In the genomic region with DNA sequence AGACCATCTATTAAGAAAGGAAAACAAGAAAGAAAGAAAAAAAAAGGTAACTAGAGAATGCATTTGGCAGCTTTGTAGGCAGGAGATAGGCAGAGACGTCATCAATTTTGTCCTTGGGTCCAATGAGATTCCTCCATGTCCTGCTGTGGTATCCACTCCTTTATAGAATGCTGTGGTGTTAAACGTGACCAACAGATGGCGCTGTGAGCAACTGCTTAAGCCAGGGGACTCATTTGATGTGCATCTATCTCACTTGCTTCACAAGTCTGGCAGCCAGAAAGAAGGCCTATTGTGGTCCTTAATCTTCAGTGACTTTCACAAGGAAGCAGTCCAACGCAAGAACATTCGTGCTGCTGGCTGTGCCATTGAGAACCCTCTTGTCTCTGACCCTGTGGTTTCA, we compare ENCODE assay signal across 9 mouse cellular contexts. TPM values are rescaled to one million over a fixed set of nuclear protein-coding genes. Genes with fewer than 3 reads are reported as not detected.
DNase-seq lines count a peak whose midpoint lies in the region; ATAC-seq and TF ChIP-seq lines count a peak whose summit lies in the region.
"Had no signal": no experiment of that assay in that cellular context is flagged by ENCODE, and none has a peak within 500 bp of the region (broad histone marks: within the 10 kb centered on the region; RNA-seq: fewer than 3 reads in every experiment).

No protein-coding gene starts in this region.

- peak; percentile 27 for DNase-seq in kidney, adult 11 months
- peak; percentile 63 for DNase-seq in adrenal gland, adult 2 months
- peak; percentile 84 for DNase-seq in embryo, embryonic 10.5 days (ENCODE audit: low spot score)
- DNase-seq in heart, postnatal 0 days (ENCODE audit: low spot score): peak; percentile 52
- peak; percentile 68 for DNase-seq in layer of hippocampus, adult 9-11 months
- peak; percentile 70 for DNase-seq in lung, postnatal 36 days
- DNase-seq in spleen, postnatal 10 days (ENCODE audit: low spot score in 2 of 2): peak; percentile 39 to 76

- WGBS in kidney, embryonic 16.5 days: 24% methylated on average over 5 of the region's 5 CpGs
- 12% methylated on average over 5 of the region's 5 CpGs for WGBS in heart, postnatal 0 days

- H3K9ac ChIP-seq in kidney, embryonic 16.5 days (replicated peaks; ENCODE audit: low read length): no peak overlapping the region
- no peak overlapping the region for H3K9ac ChIP-seq in heart, postnatal 0 days (replicated peaks; ENCODE audit: low read depth, low read length)
- H3K9ac ChIP-seq: embryonic facial prominence, embryonic 13.5 days had no signal

- H3K4me2 ChIP-seq in kidney, embryonic 16.5 days (replicated peaks; ENCODE audit: low read depth, low read length): no peak overlapping the region
- no peak overlapping the region for H3K4me2 ChIP-seq in heart, postnatal 0 days (ENCODE audit: low read depth, low read length)
- H3K4me2 ChIP-seq: embryonic facial prominence, embryonic 13.5 days had no signal

- no peaks in the 10 kb centered on the region for H3K27me3 ChIP-seq in kidney, embryonic 16.5 days (ENCODE audit: insufficient read depth, low read length)
- no peaks in the 10 kb centered on the region for H3K27me3 ChIP-seq in heart, postnatal 0 days (ENCODE audit: control insufficient read depth, insufficient read depth, low read length)
- H3K27me3 ChIP-seq: embryonic facial prominence, embryonic 13.5 days had no signal

- ATAC-seq in kidney, embryonic 16.5 days (ENCODE audit: low FRiP score, low TSS enrichment): no peak
- peak; percentile 75 for ATAC-seq in heart, postnatal 0 days (ENCODE audit: insufficient read depth, low read depth)

- no peaks in the 10 kb centered on the region for H3K4me1 ChIP-seq in kidney, embryonic 16.5 days (ENCODE audit: insufficient read depth, low read length)
- no peaks in the 10 kb centered on the region for H3K4me1 ChIP-seq in heart, postnatal 0 days (ENCODE audit: control insufficient read depth, insufficient read depth)
- H3K4me1 ChIP-seq: embryonic facial prominence, embryonic 13.5 days had no signal

- no peaks in the 10 kb centered on the region for H3K36me3 ChIP-seq in kidney, embryonic 16.5 days (ENCODE audit: insufficient read depth, low read length)
- H3K36me3 ChIP-seq in heart, postnatal 0 days (replicated peaks; ENCODE audit: control insufficient read depth, insufficient read depth, low read length): no peaks in the 10 kb centered on the region
- H3K36me3 ChIP-seq: embryonic facial prominence, embryonic 13.5 days had no signal

- H3K27ac ChIP-seq in kidney, embryonic 16.5 days (ENCODE audit: low read length): no peak overlapping the region
- H3K27ac ChIP-seq in heart, postnatal 0 days (ENCODE audit: low read depth): no peak overlapping the region
- H3K27ac ChIP-seq: embryonic facial prominence, embryonic 13.5 days had no signal

- no peak for TF ChIP-seq EP300 in heart, postnatal 0 days (IDR thresholded peaks at IDR 0.05; ENCODE audit: low read depth)

- H3K4me3 ChIP-seq in kidney, embryonic 16.5 days (ENCODE audit: low read length): no peak overlapping the region
- H3K4me3 ChIP-seq in heart, postnatal 0 days (ENCODE audit: low read depth, low read length): no peak overlapping the region
- H3K4me3 ChIP-seq: embryonic facial prominence, embryonic 13.5 days had no signal

- TF ChIP-seq CTCF in heart, postnatal 0 days (IDR thresholded peaks at IDR 0.05; ENCODE audit: low read depth): peak; percentile 92

- no peaks in the 10 kb centered on the region for H3K9me3 ChIP-seq in kidney, embryonic 16.5 days (ENCODE audit: low read length)
- no peaks in the 10 kb centered on the region for H3K9me3 ChIP-seq in heart, postnatal 0 days (replicated peaks; ENCODE audit: control insufficient read depth, low read length)
- H3K9me3 ChIP-seq: embryonic facial prominence, embryonic 13.5 days had no signal

RNA-seq across cellular contexts. Expression of a gene that starts 6.9 kb away (rescaled TPM):
- 5.9 and 7.2 TPM in 2 replicates for polyA plus RNA-seq in kidney, embryonic 16.5 days (2015; fragmentation: Nextera tagmentation; extraction: Ambion mirVana)
- total RNA-seq in adrenal gland, adult 2 months (2021): 1 to 10 TPM; 2.4 to 5.2 TPM
- polyA plus RNA-seq in adrenal gland, adult 2 months (2012; rRNA removed): 2.6 and 3.9 TPM in 2 replicates
- total RNA-seq in heart, postnatal 0 days (2014; rRNA removed; ENCODE audit: low replicate concordance): 2.2 and 3.5 TPM in 2 replicates
- 1.2 and 1.6 TPM in 2 replicates for polyA plus RNA-seq in heart, postnatal 0 days (2015; fragmentation: Nextera tagmentation; extraction: Ambion mirVana)

RNA-seq across cellular contexts. Expression of a gene that starts 8.1 kb away (rescaled TPM):
- polyA plus RNA-seq in kidney, embryonic 16.5 days (2015; fragmentation: Nextera tagmentation; extraction: Ambion mirVana): 0.63 and 0.87 TPM in 2 replicates
- total RNA-seq in adrenal gland, adult 2 months (2021): 1 to 10 TPM; 1.5 to 1.6 TPM
- polyA plus RNA-seq in adrenal gland, adult 2 months (2012; rRNA removed): 0.81 and 1.3 TPM in 2 replicates
- 117 and 125 TPM in 2 replicates for total RNA-seq in heart, postnatal 0 days (2014; rRNA removed; ENCODE audit: low replicate concordance)
- polyA plus RNA-seq in heart, postnatal 0 days (2015; fragmentation: Nextera tagmentation; extraction: Ambion mirVana): 102 and 103 TPM in 2 replicates

Comparison
In these comparisons a context has a peak if more than half of its experiments do, and no peak if none do; other contexts are left out.
1. DNase-seq: peak in every context shown above with its lines; median percentile 84 in embryo, embryonic 10.5 days; 70 in lung, postnatal 36 days; 68 in layer of hippocampus, adult 9-11 months; 63 in adrenal gland, adult 2 months; 58 in spleen, postnatal 10 days; 52 in heart, postnatal 0 days; 27 in kidney, adult 11 months.
2. RNA of a gene that starts 8.1 kb away (polyA plus RNA-seq): 102 to 103 TPM in heart, postnatal 0 days; 0.63 to 0.87 TPM in kidney, embryonic 16.5 days and 0.81 to 1.3 TPM in adrenal gland, adult 2 months; every median in the first group is over 10 times any median in the second.